Mouse (Mus musculus): ENCODE results near the gene Apoh.

Apoh gene

DNA sequence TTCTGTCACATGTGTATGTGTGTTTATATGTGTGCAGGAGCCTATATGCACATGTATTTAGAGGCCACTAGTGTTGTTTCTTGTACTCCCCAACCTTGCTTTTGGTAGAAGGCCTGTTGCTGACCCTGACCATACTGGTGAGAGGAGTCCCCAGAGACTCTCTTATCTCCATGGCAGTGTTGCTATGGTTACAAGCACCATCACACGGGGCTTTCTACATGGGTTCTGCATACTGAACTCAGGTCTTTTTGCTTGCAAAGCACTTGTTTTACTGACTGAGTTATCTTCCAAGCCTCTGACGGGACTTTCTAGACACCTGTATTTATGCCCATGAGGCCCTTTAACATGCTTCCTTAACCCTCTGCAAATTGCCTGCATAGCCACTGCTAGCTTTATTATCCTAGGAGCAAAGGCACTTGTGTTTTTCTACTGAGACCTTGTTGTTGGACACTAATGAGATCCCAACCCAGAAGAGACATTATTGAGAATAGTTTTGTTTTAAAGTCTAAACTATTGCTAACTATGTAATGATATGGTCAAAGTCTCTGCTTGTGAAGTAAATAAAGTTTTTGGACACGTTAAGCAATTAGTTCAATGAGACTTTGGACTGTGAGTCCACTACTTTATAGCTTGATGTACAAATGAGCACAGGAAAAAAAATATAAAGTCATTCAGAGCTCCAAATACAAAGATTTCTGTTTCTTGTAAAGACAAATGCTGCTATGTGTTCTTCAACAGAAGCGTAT is 41.9 kb downstream of the Apoh start:
- no peak for DNase-seq

DNA sequence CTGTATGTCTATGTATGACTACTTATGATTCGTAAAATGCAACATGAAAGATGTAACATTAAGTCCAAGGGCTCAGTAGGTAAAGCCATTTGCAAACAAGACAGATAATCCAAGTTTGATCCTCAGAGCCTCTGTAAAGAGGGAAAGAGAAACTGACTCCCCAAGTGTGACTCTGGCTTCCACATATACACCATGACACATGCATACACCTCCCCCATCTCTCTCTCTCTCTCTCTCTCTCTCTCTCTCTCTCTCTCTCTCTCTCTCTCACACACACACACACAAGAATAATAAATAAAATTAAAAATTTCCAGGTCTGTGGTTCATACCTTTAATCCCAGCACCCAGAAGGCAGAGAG is 42.5 kb downstream of the Apoh start:
- DNase-seq = no peak

DNA sequence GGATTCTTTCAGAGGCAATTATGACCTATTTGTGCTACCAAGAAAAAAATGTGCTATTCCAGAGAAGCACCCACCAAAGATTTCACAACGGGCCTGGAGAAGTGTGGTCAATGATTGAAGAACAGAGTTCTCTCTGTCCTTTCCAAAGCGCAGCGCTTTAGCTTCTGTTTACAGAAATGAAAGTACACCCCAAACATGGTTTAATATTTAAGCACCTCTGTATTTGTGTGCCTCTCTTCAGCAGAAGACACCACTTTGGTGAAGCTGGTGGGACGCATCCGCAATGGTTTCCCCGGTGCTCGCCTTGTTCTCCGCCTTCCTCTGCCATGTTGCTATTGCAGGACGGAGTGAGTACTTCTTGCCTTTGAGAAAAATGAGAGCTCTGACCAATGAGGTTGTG is 51.9 kb downstream of the Apoh start:
- no peak for DNase-seq

DNA sequence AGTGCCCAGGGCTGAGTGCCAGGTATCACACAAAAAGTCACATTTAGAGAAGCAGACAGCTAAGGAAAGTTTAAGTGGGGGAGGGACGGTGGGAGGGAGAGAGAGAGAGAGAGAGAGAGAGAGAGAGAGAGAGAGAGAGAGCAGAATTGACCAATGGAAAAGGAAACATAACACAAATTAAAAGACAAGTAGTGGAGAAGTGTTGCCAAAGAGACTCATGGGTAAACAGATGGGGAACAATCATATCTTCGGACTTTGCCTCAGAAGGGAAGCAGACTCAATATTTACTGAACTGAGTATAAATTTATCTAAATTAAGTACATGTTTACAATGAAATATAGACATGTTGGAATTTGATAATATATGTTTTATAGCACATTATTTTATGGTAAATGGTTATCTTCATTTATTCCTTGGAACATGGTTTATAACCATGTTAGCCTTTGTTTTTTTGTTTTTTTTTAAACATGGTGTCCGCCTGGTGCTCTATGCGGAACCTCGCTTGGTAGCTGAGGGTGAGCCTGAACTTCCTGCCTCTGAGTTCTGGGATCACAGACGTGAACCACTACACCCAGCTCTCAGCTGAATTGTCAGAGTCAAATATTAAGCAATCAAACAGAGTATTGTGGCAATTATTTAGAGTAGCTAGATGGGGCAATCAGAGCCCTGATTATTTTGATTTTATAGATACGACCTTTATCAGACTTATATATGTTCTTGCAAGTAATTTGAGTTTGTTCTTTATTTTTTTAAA is 53.1 kb downstream of the Apoh start:
- DNase-seq = no peak

DNA sequence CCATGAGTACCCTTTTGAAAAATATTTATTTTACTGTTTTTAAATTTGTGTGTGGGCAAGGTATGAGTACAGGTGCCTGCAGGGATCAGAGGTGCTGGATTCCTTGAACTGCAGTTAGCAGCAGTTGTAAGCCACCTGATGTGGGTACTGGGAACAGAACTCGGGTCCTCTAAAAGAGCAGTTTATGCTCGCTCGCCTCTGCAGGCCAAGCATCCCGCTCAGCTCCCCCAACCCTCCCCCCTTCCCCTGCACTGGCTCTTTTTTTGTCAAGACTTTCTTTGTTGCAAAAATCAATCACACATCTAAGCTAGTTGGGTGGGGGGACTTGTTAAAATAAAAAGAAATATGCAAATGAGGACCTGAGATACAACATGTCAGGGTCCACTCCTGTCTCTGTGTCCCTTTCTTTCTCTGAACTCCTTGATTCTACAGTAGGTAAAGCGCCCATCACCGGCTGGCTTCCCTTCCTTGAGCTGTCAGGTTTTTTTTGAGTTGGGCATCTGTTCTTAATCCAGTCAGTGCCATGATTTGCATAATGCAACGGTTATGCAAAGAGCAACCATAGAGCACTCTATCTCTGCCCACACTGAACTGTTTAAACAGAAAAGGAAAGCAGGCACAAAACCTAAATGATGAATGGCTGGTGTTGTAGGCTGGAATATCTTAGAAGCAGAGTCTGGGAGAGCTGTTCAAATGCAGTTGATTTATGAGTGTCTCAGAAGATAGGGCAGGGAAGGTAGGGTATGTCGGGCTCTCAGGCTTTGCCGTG is 66.9 kb downstream of the Apoh start:
- no peak for DNase-seq

DNA sequence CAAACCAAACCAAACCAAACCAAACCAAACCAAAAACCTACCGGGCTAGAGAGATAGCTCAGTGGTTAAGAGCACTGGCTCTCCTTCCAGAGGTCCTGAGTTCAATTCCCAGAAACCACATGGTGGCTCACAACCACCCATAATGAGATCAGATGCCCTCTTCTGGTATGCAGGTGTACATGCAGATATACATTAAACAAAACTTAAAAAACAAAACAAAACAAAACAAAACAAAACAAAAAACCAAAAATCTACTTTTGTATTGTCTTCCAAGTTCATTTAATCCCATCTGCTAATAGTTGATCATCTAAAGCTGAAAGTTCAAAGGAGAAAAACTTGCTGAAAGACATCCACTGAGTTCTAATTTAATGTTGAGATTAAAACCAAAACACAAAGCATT is 73.2 kb downstream of the Apoh start:
- no peak for DNase-seq

DNA sequence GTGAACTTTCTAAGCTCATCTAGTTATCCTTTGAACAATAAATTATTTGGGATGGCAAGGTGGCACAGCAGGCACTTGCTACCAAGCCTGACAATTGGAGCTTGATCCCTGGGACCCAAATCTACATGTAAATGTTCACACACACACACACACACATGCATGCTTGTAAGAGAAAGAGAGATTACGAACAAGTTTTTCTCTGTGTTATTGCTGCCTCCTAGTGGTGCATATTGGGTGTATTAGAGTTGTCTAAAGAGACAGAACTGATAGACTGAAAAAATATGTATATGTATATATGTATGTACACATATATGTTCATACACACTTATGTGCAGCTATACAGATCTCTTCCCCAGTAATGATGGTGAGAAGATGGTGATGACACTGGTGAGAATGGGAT is 75.4 kb downstream of the Apoh start:
- DNase-seq = no peak

DNA sequence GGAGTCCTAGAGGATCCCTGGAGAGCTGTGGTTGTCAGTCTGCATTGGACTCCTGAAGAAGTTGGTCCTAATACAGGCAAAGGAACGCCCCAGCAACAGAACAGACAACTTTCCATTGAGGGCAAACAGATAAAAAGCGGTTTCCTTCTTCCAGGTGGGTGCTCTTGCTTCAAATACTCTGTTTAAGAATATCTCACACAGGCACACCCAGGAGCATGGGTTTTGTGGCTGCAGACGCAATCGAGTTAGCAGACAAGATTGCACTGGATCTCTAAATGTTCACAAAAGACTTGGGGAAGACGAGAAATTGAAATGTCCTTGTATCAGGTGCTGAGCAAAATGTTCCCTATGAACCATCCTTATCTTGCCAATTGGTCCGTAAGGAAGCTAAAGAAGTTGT is 76.1 kb downstream of the Apoh start:
- no peak for DNase-seq

DNA sequence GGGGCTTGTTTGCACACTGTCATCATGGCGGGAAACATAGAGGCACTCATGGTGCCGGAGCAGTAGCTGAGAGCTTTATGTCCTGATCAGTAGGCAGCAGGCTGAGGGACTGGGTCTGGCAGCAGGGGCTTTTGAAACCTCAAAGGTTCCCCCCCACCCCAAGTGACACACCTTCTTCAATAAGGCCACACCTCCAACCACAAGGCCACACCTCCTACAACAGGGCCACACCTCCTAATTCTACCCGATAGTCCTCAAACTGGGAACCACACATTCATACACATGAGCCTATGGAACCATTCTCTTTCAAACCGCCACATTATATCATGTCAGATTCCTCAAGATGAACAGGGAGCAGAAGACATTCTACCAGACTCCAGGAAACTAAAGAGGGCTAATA is 77.6 kb downstream of the Apoh start:
- DNase-seq = no peak

DNA sequence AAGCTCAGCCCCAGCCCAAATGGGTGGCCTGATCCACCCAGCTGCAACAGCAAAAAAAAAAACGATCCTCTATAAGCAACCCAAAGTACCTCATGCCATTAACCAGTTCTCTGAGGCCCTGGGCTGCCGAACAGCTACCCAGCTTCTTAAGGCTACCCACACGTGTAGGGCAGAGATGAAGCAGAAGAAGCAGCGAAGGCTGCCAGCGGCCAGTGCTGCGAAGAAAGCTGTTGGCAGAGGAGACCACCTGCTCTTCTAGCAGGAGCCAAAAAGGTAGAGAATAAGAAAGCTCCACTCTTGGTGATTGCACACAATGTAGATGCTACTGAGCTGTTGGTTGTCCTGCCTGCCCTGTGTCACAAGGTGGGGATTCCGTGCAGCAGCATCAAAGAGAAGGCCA is 80.1 kb downstream of the Apoh start:
- no peak for DNase-seq

DNA sequence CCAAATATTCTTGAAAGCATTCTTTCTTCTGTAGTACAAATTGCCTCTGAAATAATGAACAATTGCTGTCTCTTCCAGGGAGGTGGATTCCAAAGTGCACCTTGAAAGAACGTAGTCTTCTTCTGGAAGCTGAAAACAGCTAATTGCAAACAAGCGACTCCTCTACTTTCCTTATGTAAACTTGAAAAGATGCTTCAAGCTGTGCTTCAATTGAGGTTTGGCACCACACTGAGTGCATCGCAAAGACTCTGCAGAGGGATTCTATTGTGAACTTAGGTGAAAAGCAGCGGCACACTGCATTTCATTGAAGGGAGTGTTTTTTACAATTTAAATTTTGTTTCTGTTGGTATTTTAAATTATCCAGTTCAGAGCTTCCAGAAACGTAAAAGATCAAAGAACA is 81.0 kb downstream of the Apoh start:
- no peak for DNase-seq

DNA sequence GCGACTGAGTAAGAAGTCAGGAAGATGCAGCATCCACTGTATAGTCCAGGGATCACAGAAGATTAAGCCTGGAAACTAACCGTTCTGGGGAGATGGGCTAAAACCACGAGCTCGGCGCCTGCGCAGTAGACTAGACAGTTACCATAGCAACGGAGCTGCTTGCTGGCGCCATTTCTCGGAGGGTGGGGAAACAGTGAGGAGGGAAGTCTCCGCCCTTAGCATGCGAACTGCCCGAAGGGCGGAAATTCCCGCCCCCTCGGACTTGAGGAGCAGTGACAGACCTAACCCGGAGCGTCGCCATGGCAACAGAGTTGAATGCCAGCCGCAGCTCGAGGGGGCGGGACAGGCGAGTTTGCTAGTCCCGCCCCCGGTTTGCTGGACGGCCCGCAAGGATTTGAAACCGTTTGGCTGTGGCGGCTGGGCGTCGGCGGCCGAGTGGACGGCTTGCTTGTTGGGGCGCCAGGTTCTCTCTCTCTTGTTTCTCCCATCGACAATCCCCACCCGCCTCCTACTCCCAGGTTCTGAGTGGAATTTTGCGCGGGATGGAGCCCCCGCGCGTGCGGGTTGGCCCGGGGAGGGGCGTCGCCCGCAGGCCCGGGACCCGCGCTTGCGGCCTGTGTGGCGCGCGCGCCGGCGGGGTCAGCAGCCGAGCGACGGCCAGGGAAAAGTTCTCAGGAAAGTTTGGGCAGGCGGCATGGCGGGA is 81.9 kb downstream of the Apoh start, which contains the start of gene Cep112:
Cep112 (plus strand) TSS at position 304 of the 703 bp plus-strand sequence.
- peak; percentile 100 for DNase-seq

DNA sequence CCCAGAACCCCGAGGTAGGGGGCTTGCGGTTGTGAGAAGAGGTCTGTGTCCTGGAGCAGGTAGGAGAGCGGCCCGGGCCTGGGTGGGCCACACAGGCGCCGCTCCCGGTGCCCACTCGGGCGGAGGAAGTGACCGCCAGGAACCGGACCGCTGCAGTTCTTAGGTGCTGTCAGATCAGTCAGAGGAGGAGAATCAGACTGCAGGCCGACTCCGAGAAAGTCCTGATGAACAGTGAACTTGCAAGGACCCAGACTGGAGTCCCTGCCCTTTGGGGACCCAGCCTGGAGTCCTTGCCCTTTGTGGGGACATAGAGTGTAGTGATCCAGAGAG is 82.4 kb downstream of the Apoh start:
- DNase-seq = peak; percentile 16

DNA sequence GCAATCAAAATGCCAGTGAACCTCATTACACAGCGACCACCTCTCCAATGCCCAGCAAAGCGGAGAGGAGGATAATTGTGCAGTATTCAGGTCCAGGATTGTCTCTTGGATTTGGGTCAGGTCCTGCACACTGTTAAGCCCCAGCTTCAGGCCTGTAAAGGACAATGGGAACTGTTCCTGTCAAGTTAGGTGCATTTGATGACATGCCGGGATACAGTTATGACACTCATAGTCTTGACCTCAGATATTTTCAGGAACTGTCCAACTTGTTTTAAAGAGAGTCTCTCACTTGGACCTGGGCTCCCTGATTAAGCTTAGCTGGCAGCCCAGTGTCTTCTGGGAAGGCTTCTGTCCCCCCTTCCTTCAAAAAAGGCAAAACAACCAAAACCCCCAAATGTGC is 82.9 kb downstream of the Apoh start:
- no peak for DNase-seq

DNA sequence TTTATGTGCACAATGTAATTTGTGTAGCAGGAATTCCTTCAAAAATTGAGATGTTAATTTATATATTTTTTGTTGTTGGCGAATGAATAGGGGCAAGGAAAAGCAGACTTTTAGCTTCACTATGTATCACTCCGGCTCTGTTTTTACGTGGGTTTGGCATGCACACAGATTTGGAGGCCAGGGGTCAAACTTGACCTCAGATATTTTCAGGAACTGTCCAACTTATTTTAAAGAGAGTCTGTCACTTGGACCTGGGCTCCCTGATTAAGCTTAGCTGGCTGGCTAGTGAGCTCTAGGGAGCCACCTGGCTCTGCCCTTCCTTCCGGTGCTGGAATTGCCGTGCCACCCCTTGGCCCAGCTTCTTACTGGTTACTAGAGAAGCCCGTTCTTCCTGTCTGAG is 84.0 kb downstream of the Apoh start:
- DNase-seq = no peak

DNA sequence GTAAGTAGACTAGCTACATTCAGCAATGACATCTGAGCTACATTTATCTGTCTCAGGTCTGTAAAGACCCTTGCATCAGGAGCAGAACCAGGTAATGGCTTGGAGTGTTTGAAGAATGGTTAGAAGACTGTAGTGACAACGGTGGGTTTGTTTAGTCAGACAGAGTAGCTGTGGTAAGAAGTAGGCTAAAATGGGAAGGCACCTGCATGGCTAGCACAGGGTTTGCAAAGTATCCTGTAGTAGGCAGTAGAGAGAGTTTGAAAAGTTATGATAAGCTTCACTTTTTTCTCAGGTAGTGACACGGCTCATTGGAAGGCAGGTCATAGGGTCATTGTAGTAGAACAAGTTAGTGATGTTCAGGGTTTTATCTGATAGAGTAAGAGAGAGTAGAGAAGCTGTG is 85.9 kb downstream of the Apoh start:
- DNase-seq = no peak

DNA sequence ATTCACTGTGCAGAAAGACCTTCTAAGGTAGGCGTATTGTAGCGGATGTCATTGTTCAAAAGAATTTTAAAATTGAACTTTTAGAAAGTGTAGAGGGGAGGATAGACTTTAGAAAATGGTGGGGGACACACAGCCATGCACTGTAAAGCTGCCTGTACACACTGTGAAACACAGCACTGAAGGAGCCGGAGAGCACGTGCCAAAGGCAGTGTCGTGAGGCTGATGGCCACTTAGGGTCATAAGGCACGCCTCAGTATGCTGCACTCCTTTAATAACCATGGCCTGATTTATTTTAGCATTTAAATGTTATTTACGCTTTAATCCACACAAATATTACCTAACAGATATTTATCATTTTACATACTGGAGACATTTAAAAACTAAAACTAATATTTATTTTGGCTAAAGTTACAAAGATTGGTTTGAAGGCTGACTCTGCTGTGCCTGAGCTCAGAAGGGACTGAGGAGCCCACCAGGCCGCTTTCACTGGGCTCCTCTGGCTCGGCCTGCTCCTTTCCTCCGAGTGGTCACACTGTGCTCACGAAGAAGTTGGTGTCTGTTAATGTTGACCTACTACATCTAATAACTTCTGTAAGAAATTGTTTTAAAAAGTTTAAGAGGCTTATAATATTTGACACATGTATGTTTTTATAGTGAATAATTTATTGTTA is 100.9 kb downstream of the Apoh start:
- DNase-seq = no peak

DNA sequence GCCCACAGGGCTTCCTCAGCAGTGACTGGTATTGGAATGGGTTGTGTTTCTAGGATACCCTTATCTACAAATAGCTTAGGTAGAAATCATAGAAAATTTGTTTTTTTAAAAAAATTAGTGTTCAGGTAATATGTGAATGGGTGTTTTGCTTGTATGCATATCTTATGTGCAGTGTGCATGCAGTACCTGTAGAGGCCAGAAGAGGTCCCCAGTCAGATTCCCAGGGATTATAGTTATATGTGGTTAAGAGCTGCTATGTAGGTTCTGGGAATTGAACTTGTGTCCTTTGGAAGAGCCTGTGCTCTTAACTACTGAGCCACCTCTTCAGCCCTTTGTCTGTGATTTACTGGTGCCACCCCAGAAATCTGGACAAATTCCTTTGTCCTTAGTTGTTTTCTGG is 104.0 kb downstream of the Apoh start:
- DNase-seq = no peak

DNA sequence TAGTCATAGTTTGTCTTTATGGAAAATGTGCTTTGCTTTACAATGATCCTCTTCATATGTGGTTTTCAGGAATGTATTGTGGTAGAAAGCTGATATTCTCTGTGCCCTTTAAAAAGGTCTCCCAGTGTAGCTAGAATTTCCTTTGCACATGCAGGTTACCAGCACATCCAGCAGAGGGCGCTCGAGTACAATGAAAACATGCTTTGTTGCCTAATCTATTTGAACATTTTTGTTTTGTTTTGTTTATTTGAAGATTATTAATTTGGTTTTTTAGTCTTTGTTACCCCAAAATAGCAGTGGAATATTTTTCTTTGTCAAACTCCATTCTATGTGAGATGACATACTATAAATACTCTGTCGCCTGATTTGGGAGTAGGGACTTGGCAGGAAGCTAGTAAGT is 106.7 kb downstream of the Apoh start:
- DNase-seq = no peak

DNA sequence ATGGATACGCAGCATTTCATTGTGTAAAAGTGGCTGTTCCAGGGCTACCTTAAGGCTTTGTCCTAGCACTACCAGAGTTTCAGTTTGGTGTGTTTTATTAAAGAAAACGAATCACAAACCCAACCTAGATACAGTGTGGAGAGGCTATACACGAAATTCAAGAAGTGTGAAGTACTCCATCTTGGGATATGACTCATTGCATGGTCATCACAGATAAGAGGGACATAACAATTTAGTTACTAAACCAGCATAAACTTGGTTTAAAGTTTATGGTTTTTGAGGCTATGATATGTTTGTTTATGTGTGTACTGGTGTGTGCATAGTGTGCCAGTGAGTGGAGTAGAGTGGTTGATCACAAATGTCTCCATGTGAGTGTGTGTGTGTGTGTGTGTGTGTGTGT is 116.4 kb downstream of the Apoh start:
- DNase-seq = no peak

All from kidney, adult 11 months (tissue).